Comparison of ENCODE assay signal across 7 mouse cellular contexts in the genomic region with DNA sequence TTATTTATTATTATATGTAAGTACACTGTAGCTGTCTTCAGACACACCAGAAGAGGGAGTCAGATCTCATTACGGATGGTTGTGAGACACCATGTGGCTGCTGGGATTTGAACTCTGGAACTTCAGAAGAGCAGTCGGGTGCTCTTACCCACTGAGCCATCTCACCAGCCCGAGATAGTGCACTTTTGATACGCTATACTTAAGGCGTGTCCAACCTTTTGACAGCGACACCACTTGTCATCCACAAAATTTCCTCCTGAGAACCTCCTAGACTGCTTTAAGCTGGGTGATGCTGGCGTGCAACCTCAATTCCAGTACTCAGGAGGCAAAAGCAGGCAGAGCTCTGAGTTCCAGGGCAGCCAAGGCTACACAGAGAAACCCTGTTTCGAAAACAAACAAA. TPM values are rescaled to one million over a fixed set of nuclear protein-coding genes. Genes with fewer than 3 reads are reported as not detected.
DNase-seq lines count a peak whose midpoint lies in the region; ATAC-seq and TF ChIP-seq lines count a peak whose summit lies in the region.
"Not testable (repeated sequence)": the region's sequence is repeated elsewhere in the genome, so short reads cannot be mapped to it uniquely, and the experiment has no call there.

No protein-coding gene starts in this region.

- H3K27me3 ChIP-seq in E14TG2a.4 (ENCODE audit: insufficient read depth, low read length); heart, embryonic 13.5 days (replicated peaks); kidney, embryonic 14.5 days (ENCODE audit: control insufficient read depth, insufficient read depth, low read length); limb, embryonic 13.5 days; liver, embryonic 13.5 days; liver, postnatal 0 days (ENCODE audit: insufficient read depth, low read length): not testable (repeated sequence)

- 0 out of 2 replicates have a peak overlapping the region, but pooled peaks have one; percentile 14 for H3K9ac ChIP-seq in heart, embryonic 13.5 days
- not testable (repeated sequence) for H3K9ac ChIP-seq in kidney, embryonic 14.5 days (ENCODE audit: low read depth, low read length); liver, postnatal 0 days (replicated peaks)
- H3K9ac ChIP-seq in limb, embryonic 13.5 days, result 0 out of 2 replicates have a peak overlapping the region, but pooled peaks have one; percentile 8
- peak overlapping the region; percentile 46; the same call in 1 of the 2 replicates for H3K9ac ChIP-seq in liver, embryonic 13.5 days

- H3K9me3 ChIP-seq in E14TG2a.4 (ENCODE audit: low read length); heart, embryonic 13.5 days; kidney, embryonic 14.5 days (ENCODE audit: control insufficient read depth, low read length); limb, embryonic 13.5 days; liver, embryonic 13.5 days (replicated peaks); liver, postnatal 0 days (ENCODE audit: low read length): not testable (repeated sequence)

- H3K4me1 ChIP-seq in E14TG2a.4 (replicated peaks; ENCODE audit: low read depth, low read length), result peaks cover 56% of the 10 kb centered on the region
- H3K4me1 ChIP-seq in heart, embryonic 13.5 days, result peaks cover 19% of the 10 kb centered on the region
- H3K4me1 ChIP-seq in kidney, embryonic 14.5 days (ENCODE audit: control insufficient read depth, insufficient read depth, low read length); limb, embryonic 13.5 days; liver, postnatal 0 days (ENCODE audit: insufficient read depth): not testable (repeated sequence)
- peaks cover 41% of the 10 kb centered on the region for H3K4me1 ChIP-seq in liver, embryonic 13.5 days (replicated peaks)

- H3K4me3 ChIP-seq in E14TG2a.4 (replicated peaks; ENCODE audit: low read length), result peak overlapping the region; percentile 14
- H3K4me3 ChIP-seq in heart, embryonic 13.5 days; kidney, embryonic 14.5 days (ENCODE audit: low read length); limb, embryonic 13.5 days; liver, embryonic 13.5 days (replicated peaks); liver, postnatal 0 days (ENCODE audit: low read depth, low read length): not testable (repeated sequence)

- ATAC-seq in heart, embryonic 13.5 days (ENCODE audit: extremely low read depth, insufficient number of reproducible peaks, low FRiP score, low TSS enrichment); limb, embryonic 13.5 days (ENCODE audit: low FRiP score, low read depth): not testable (repeated sequence)
- ATAC-seq in kidney, embryonic 14.5 days (ENCODE audit: low FRiP score, low TSS enrichment), result peak; percentile 7; the same call in 1 of the 2 replicates
- ATAC-seq in liver, embryonic 13.5 days (ENCODE audit: low read depth), result peak; percentile 8; the same call in 1 of the 2 replicates
- peak; percentile 32; the same call in 1 of the 2 replicates for ATAC-seq in liver, postnatal 0 days

- not testable (repeated sequence) for H3K27ac ChIP-seq in heart, embryonic 13.5 days (replicated peaks); kidney, embryonic 14.5 days (ENCODE audit: low read depth, low read length); limb, embryonic 13.5 days; liver, postnatal 0 days (ENCODE audit: low read depth)
- H3K27ac ChIP-seq in liver, embryonic 13.5 days, result peak overlapping the region; percentile 47

- H3K36me3 ChIP-seq in E14TG2a.4 (ENCODE audit: insufficient read depth, low read length); heart, embryonic 13.5 days; kidney, embryonic 14.5 days (ENCODE audit: control insufficient read depth, insufficient read depth, low read length); limb, embryonic 13.5 days; liver, embryonic 13.5 days; liver, postnatal 0 days (replicated peaks; ENCODE audit: insufficient read depth, low read length): not testable (repeated sequence)

- not testable (repeated sequence) for TF ChIP-seq CTCF in E14TG2a.4 (conservative IDR thresholded peaks at IDR 0.05; ENCODE audit: low read length); liver, postnatal 0 days (IDR thresholded peaks at IDR 0.05; ENCODE audit: low read depth)

- peak; percentile 35 for DNase-seq in R1 (ENCODE audit: low read depth, low spot score)
- peak; percentile 48 for DNase-seq in liver, embryonic 13.5 days
- DNase-seq in liver, postnatal 0 days, result not testable (repeated sequence)

- not testable (repeated sequence) for H3K4me2 ChIP-seq in heart, embryonic 13.5 days; kidney, embryonic 14.5 days (replicated peaks; ENCODE audit: low read depth, low read length); limb, embryonic 13.5 days (replicated peaks); liver, postnatal 0 days (ENCODE audit: low read depth, low read length)
- peak overlapping the region; percentile 53 for H3K4me2 ChIP-seq in liver, embryonic 13.5 days

- WGBS in heart, embryonic 13.5 days, result 37% methylated on average over 8 of the region's 8 CpGs
- WGBS in kidney, embryonic 14.5 days, result 43% methylated on average over 8 of the region's 8 CpGs
- WGBS in limb, embryonic 13.5 days, result 42% methylated on average over 8 of the region's 8 CpGs
- WGBS in liver, embryonic 13.5 days (ENCODE audit: insufficient replicate concordance), result 34% methylated on average over 8 of the region's 8 CpGs
- 39% methylated on average over 8 of the region's 8 CpGs for whole genome bisulfite sequencing in liver, postnatal 0 days (ENCODE audit: insufficient replicate concordance)

- TF ChIP-seq EP300 in liver, postnatal 0 days (IDR thresholded peaks at IDR 0.05; ENCODE audit: low read depth), result not testable (repeated sequence)

RNA-seq across cellular contexts. Expression of gene Ywhah, which starts 15.0 kb away (rescaled TPM):
- polyA plus RNA-seq in heart, embryonic 13.5 days (2015; fragmentation: Nextera tagmentation; extraction: Ambion mirVana), result 406 and 460 TPM in 2 replicates
- polyA plus RNA-seq in kidney, embryonic 14.5 days (2014; fragmentation: Nextera tagmentation; extraction: Ambion mirVana), result 286 and 318 TPM in 2 replicates
- polyA plus RNA-seq in limb, embryonic 13.5 days (2015; fragmentation: Nextera tagmentation; extraction: Ambion mirVana), result 363 and 388 TPM in 2 replicates
- 248 and 292 TPM in 2 replicates for polyA plus RNA-seq in liver, embryonic 13.5 days (2015; fragmentation: Nextera tagmentation; extraction: Ambion mirVana)
- 125 and 133 TPM in 2 replicates for polyA plus RNA-seq in liver, postnatal 0 days (2015; fragmentation: Nextera tagmentation; extraction: Ambion mirVana)
